Mouse (Mus musculus) urinary bladder, postnatal 14 days (tissue): ENCODE results near the gene AI854703.
"Not testable (repeated sequence)": the region's sequence is repeated elsewhere in the genome, so short reads cannot be mapped to it uniquely, and the experiment has no call there.

Experiments
- DNase-seq: peaks from one replicate; pipeline ENCODE4 v3.0.0; 2021; ENCODE audit warnings: low spot score

Gene AI854703

GRCm38 (mm10) chr6:48614756-48615155, 11.8 kb upstream of the AI854703 start:
- DNase-seq = no peak

- DNase-seq = no peak
Observed at GRCm38 (mm10) chr6:48620031-48620430, 6.5 kb upstream of the AI854703 start.

GRCm38 (mm10) chr6:48622186-48622843, 4.2 kb upstream of the AI854703 start:
- DNase-seq = not testable (repeated sequence)

DNA sequence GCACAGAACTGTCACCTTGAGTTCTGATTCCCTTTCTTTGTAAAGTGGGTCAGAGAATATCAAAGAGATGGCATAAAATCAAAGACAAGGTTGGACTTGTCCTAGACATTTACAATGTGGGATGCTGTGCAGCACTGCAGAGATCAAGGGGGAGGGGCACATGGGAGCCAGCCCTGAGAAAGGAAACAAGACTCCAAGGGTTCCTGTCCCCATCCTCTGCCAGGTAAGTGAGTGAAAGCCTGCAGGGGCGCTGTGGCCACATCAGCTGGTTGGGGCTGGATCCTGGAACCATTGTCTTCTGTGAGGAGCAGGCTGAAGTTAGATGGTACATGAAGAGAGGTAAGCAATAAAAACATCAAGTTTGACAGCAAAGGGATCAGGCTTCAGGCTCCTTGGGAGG, 3.1 kb upstream of the AI854703 start:
- no peak for DNase-seq

- peak; percentile 51 for DNase-seq
Observed at GRCm38 (mm10) chr6:48626984-48627383, 420 bp downstream of the AI854703 start.

GRCm38 (mm10) chr6:48627511-48627924, 954 bp downstream of the AI854703 start:
- no peak for DNase-seq

DNA sequence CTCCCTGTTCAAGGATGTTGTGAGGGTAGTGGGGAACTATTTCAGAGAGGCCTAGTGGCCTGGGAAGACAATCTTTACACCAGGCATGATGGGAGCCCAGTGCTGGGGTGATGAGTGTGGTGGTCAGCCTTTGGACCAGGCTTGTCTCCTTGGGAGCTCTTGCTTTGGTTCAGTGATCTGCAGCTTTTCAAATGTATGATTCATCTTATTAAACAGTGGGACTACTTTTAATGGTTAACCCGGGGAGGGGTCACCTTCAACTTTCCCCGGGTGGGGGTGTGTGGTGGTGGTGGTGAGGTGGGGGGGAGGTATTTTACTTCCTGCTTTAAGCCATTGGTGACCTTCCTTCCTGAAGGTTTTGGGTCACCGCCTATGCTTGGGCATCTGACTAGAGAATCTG, 1.8 kb downstream of the AI854703 start:
- DNase-seq = no peak

DNA sequence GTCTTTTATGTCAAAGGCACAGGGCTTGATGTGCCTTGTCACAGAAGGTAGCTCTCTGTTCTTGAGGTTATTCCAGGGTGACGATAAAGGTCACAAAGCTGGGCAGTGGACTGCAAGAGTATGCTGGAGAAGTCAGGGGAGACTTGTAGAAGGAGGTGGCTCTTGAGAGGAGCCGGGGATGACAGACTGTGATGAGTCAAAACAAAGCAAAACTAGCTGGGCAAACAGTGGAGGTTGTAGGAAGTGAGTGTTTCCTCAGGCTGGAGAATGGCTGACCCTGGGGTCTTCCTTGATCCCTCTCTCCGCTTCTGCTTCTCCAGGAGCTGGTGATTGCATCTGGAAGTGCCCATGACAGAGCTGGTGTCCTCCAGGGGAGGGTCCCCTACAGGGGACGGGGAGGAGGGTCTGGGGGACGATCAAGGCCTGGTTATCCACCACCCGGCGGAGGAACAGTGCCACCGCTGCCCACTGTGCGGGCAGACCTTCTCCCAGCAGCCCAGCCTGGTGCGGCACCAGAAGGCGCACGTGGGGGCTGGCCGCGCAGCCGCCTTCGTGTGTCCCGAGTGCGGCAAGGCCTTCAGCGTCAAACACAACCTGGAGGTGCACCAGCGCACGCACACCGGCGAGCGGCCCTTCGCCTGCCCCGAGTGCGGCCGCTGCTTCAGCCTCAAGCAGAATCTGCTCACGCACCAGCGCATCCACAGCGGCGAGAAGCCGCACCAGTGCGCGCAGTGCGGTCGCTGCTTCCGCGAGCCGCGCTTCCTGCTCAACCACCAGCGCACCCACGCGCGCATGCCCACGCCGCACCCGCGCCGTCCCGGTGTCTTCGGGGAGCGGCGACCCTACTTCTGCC, 2.5 kb downstream of the AI854703 start:
- no peak for DNase-seq

- no peak for DNase-seq
Observed at GRCm38 (mm10) chr6:48629661-48630034, 3.1 kb downstream of the AI854703 start.

- DNase-seq = peak; percentile 44
Observed at GRCm38 (mm10) chr6:48630831-48631230, 4.3 kb downstream of the AI854703 start.

GRCm38 (mm10) chr6:48635105-48635504, 8.5 kb downstream of the AI854703 start:
- DNase-seq = no peak

- DNase-seq = no peak
Observed at GRCm38 (mm10) chr6:48636515-48636914, 10.0 kb downstream of the AI854703 start.

DNA sequence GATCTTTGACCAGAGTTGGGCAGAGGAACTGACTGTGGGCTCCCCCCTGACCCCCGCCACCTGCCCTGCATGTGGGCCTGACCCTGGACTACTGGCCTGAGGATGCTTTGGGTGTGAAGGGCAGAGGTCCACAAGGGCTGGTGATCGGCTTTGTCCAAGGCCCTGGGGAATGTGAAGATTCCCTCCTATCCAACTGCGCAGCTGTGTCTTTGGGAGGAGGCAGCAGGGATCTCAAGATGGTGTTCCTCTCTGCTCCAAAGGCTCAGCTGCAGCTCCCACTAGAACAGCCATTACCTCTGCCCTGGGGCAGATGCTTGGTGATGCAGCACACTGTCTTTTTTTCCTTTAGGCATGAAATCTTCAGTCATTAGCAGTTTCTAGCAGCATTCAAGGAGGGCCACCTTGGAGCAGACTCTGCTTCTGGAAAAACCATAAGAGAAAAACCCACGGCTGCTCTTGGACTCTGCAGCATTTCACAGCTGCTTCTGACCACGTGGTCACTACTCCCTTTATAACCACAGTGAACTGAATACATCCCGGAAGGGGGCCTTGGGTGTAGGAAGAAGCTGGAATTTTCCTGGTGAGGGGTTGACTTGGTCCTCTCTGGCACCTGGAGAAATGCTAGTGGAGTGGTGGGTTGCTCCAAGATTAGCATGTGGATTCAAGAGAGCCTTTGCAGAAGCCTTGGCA, 11.4 kb downstream of the AI854703 start:
- no peak for DNase-seq

- no peak for DNase-seq
Observed at GRCm38 (mm10) chr6:48638553-48638952, 12.0 kb downstream of the AI854703 start.

DNA sequence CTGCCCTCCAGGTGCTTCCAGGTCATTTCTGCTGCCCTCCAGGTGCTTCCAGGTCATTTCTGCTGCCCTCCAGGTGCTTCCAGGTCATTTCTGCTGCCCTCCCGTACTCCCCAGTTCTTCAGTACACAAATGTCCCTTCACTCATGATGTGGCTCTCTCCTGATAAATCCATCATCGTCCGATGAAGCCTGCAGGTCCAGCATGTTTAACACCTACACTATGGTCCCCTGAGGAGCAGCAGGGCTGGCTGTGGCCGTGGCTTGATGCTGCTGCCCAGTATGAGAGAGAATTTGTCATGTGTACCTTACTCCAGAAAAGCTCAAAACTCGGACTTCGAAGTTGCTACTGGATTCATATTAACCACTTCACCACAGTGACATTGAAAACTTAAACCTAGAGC, 14.8 kb downstream of the AI854703 start:
- no peak for DNase-seq

- no peak for DNase-seq
Observed at GRCm38 (mm10) chr6:48642764-48643292, 16.3 kb downstream of the AI854703 start.

DNA sequence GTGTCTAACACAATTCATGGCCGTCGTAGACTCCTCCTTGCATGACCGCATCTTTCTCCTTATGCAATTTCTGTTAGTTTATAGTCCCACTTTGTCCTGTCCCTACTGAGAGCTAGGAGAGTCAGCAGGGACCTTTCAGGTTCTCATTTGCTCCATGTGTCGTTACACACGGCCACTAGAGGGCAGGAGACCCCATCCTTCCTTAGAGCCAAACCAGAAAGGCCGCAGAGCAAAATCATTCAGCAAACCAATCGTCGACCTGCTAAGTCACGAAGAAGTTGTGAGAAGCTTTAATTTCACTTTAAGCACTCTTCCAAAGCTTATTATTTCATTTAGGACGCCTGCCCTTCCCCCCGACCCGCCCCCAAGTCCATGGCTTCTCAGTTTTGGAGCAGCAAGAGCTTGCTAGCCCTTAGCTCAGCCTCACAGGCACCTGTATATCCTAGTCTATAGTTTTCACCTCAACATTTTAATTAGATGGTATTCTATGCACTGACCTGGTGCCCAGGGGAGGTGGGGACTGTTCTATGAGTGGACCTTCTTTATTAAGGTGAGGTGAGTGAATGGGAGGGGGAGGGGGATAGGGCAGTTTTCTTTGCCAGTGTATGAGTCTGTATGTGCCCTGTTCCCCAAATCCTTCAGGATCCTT, 19.2 kb downstream of the AI854703 start:
- DNase-seq = peak; percentile 77

GRCm38 (mm10) chr6:48646309-48646690, 19.7 kb downstream of the AI854703 start:
- no peak for DNase-seq

DNA sequence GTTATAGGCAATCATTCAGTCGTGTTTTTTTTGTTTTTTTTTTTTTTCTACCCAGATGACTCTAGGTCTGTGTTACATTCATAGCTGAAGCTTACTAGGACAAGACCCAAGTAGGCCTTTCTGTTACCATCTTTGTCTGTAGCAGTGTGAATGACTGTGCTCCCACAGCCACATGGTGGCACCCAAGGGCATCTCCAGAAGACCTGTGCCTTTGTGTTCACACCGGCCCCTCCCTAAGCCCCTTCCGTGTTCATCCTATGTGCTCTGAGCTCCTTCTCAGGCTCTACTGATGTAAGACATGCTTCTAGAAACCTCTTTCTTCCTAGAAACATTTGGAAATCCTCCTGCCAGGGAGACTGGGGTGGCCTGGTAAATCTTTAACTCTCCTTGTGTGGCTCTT, 20.4 kb downstream of the AI854703 start, which contains the start of gene Gimap8:
Gene Gimap8 (plus strand): TSS at position 240 of the 400 bp plus-strand sequence.
- no peak for DNase-seq

GRCm38 (mm10) chr6:48647611-48648010, 21.0 kb downstream of the AI854703 start:
- DNase-seq = no peak

DNA sequence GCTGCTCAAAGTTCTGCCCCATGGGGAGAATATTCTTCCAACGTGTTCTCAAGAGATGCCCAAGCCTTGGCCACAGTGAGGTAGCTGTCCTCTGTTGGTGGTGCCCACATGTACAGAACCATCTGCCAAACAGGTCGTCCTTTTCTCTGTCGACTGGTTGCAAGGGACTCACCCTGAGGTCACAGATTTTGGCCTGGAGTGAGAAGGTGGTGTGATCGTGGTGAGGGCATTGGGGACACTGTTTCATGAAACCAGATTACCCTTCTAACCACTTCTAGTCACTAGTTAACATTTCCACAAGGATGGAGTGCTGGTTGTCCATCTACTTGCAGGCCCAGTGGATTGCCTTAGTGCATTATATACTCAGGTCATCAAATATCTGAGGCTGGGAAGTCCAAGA, 22.2 kb downstream of the AI854703 start:
- no peak for DNase-seq

DNA sequence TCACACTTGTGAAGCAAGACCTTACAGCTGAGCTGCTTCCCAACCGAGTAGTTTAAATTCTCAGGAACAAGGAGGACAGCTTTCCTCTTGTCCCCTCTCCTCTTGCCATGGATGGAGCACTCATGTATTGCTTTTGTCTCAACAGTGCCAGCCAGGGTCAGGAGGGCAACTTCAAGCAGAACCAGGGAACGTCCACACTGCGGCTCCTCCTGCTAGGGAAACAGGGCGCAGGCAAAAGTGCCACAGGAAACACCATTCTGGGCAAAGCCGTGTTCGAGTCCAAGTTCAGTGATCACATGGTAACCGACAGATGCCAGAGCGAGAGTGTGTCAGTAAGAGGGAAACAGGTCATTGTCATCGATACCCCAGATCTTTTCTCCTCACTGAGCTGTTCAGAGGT, 23.5 kb downstream of the AI854703 start:
- DNase-seq = no peak
